Mouse (Mus musculus): Measurements from ENCODE around the gene St6galnac3.

St6galnac3 gene

GRCm38 (mm10) chr3:153516848-153517247, 208.1 kb downstream of the St6galnac3 start:
- in situ Hi-C loops (cut with MboI, MseI), result loop anchor here (10.0 kb wide), 1 partner anchor 292 kb away; no protein-coding TSS in a partner anchor

DNA sequence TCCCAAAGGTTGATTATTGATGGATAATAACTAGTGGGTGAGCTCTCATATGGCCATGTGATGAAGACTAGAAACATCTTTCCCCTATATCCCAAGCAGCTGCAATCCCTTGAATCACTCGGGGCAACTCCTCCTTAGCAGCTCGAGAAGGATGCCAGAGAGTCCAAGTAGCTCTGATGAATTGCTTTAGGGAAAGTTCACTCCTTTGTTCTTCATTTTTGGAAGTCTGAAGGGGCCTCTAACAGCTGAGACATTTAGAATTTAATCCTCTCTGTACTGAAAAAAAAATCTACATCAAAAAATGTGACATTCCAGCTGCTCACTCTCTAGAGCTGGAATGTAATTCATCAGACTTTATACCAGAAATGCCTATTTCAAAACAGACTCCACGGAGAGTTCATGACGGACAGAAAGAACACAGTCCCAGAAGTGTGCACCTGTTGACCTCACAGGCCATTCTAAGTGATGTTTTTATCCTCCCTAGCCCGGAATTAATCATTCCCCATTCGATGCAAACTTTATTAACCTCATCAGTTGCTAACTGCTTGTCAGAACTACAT, 211.4 kb downstream of the St6galnac3 start:
- in situ Hi-C loops (cut with MboI, MseI), result loop anchor here (10.0 kb wide), 1 partner anchor 289 kb away; no protein-coding TSS in a partner anchor

- in situ Hi-C loops (cut with MboI, MseI), result loop anchor here (10.0 kb wide), 1 partner anchor 288 kb away; no protein-coding TSS in a partner anchor
Measured at GRCm38 (mm10) chr3:153512545-153512944, 212.4 kb downstream of the St6galnac3 start.

DNA sequence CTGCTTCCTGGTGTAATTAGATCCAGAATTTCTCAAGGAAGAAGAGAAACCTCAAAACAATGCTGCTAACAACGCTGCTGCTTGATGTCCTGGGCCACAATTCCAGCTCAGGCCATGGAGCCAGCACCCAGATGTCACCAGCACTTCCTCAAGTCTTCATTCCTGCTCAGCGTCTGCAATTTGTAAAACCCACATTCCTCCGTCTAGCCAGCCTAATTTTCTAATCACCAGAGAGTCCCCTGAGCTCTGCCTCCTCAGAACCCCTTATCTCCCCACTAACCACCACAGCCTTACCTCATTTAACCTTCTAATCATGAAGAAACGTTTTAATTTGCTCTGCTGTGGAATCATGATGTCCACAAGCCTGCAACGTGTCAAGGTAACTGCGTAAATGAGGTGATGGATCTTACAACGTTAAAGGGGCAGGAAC, 213.8 kb downstream of the St6galnac3 start:
- in situ Hi-C loops (cut with MboI, MseI), result loop anchor here (10.0 kb wide), 1 partner anchor 286 kb away; no protein-coding TSS in a partner anchor

- in situ Hi-C loops (cut with MboI, MseI), result loop anchor here (10.0 kb wide), 1 partner anchor 285 kb away; no protein-coding TSS in a partner anchor
Measured at GRCm38 (mm10) chr3:153510048-153510630, 214.8 kb downstream of the St6galnac3 start.

GRCm38 (mm10) chr3:153509643-153510042, 215.3 kb downstream of the St6galnac3 start:
- in situ Hi-C loops (cut with MboI, MseI), result loop anchor here (10.0 kb wide), 1 partner anchor 285 kb away; no protein-coding TSS in a partner anchor

DNA sequence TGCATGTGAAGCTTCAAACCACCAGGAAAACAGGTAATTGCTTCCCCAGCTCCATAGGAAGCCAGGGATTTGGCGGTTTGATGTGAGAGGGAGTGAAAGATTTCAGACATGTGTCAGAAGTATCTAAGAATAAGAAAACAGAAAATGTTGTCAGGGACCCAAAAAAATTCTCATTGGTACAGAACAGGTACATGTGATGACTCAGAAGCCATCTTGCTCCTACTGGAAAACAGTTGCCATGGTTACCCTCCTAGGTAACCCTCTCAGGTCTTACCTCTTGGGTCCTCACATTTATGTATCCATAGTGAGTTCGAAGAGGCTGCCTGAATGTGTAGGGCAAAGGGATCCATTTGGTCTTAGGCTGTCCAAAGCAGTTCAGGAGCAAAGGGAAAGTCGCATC, 215.9 kb downstream of the St6galnac3 start:
- in situ Hi-C loops (cut with MboI, MseI), result no loop called here

DNA sequence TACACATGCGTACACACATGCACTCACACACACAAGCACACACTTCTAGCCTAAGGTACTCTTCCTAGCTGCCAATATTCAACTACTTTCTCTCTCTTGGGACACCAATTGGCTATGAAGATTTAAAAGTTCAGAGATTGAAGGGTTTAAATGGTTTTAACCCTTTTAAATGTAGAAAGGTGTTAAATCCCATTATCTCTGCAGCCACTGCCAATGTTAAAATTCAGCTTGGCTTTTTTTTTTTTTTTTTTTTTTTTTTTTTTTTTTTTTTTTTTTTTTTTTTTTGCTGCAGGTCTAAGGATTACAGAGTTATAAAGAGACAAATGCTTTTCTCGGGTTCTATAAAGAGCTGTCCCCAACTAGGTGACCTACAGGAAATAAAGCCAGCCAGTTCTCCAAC, 216.4 kb downstream of the St6galnac3 start:
- in situ Hi-C loops (cut with MboI, MseI), result no loop called here

GRCm38 (mm10) chr3:153507599-153507998, 217.4 kb downstream of the St6galnac3 start:
- in situ Hi-C loops (cut with MboI, MseI), result no loop called here

- in situ Hi-C loops (cut with MboI, MseI), result no loop called here
Measured at GRCm38 (mm10) chr3:153502488-153502887, 222.5 kb downstream of the St6galnac3 start.

GRCm38 (mm10) chr3:153501333-153501877, 223.6 kb downstream of the St6galnac3 start:
- in situ Hi-C loops (cut with MboI, MseI), result no loop called here

- in situ Hi-C loops (cut with MboI, MseI), result no loop called here
Measured at GRCm38 (mm10) chr3:153492986-153493385, 232.0 kb downstream of the St6galnac3 start.

DNA sequence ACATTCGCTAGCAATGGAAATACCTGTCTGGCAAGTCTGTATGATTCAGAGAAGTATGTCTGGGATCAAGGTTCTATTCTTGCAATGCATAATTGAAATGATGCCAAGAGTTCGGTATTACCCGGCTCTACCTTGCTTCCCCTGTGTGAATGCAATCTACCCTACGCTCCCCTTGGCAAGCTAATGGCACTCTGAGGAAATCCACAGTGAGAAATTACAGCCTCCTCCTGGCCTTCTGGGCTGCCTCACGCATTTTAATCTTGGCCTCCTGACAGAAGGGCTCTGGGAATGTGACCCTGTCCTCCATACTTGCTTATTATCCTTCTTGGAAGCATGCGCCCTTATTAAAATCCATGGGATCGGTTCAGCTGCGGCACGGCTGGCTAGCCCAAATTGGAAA, 235.3 kb downstream of the St6galnac3 start:
- in situ Hi-C loops (cut with MboI, MseI), result no loop called here

- in situ Hi-C loops (cut with MboI, MseI), result no loop called here
Measured at GRCm38 (mm10) chr3:153488931-153489330, 236.0 kb downstream of the St6galnac3 start.

GRCm38 (mm10) chr3:153485176-153485575, 239.8 kb downstream of the St6galnac3 start:
- in situ Hi-C loops (cut with MboI, MseI), result no loop called here

GRCm38 (mm10) chr3:153484701-153485100, 240.3 kb downstream of the St6galnac3 start:
- in situ Hi-C loops (cut with MboI, MseI), result no loop called here

DNA sequence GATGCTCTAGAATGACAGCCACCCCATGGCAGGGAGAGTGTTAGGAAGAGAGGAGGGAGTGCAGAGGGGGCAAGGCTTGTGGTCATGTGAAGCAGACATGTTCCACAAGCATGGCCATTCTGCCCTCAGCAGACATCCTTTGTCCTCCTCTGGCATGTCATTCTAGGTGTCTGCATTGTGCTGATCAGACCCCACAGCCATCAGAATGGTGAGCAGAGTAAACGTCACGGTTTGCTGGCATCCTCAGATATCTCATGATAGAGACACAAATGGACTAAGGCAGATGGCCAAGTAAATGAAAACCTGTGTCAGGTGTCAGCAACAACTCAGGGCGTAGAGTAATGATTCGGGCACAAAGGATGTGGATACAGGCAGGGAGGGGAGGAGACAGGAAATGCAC, 241.3 kb downstream of the St6galnac3 start:
- in situ Hi-C loops (cut with MboI, MseI), result no loop called here

DNA sequence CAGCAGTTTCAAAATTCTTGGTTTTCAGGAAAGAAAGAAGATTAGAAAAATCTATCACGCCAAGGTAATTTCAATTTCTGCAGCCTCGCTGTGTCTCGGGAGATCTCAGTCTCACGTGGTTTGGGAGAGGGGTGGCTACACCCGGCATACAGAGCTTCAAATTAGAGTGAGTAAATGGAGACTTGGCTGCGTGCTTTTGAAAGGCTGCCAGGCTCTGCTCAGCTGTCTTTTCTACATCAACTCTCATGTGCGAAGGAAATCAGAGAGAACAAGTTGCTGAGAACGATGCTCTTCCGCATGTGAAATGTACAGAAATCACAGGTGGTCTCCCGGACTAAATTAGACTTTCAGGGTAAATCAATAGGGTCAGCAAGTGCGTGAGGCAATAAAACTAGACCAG, 242.9 kb downstream of the St6galnac3 start:
- in situ Hi-C loops (cut with MboI, MseI), result no loop called here

- in situ Hi-C loops (cut with MboI, MseI), result no loop called here
Measured at GRCm38 (mm10) chr3:153481012-153481411, 244.0 kb downstream of the St6galnac3 start.

DNA sequence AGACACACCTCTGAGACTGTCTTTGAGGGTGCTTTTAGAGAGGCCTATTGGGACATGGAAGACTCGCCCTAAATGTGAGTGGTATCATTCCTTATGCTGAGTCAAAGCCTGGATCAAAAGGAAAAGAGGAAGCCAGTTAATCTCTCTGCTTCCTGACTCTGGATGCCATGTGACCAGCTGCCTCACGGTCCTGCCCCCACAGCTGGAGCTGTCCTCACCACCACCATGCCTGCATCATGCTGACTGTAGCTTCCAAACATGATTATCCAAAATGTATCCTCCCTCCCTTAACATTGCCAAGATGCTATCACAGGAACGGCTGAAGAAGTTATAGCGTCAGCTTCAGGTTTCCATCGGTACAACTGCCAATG, 244.4 kb downstream of the St6galnac3 start:
- in situ Hi-C loops (cut with MboI, MseI), result no loop called here

DNA sequence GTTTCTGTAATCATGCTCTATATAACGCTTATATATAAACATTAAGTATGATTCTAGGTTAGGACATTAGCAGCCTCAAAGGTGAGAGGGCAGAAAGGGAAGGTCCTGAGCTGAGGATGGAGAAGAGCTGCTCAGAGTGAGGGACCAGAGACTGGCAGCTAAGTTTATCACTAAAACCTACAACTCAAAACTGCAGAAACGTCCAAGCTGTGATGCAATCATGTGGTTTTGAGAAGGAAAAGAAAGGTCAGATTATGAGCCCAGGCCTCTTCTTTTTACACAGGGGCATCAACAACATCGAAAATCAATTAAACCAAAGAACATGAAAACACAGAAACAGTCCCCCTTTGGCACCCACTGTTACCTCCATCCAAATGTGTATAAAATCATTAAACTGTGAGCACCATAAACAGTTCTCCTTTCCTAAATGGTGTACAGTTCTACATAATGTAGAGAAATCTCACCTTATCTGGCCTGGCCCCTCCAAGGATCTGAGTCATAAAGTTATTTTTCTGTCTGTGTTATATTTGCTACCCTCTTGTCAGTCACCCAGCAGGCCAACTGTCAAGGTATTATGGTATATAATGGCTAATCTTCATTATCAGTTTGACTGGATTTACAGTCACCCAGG, 244.9 kb downstream of the St6galnac3 start:
- in situ Hi-C loops (cut with MboI, MseI), result no loop called here

DNA sequence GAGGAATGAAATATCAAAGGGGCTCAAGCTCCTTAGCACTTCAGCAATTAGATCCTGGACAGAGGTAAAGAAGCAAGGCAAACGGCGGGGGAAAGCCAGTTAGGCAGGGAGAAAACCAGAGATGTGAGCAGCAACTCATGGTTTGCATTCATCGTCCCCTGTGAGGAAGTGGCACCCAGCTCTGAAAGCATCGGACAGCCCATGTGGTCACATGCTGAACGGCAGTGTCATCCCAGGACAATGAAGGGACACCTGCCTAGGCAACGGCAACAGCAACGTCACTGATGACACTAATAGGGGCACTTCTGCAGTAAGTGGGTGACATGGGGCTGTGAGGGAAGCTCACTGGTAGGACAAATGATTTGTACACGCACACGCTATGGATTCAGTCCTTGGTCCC, 249.1 kb downstream of the St6galnac3 start:
- in situ Hi-C loops (cut with MboI, MseI), result no loop called here

GRCm38 (mm10) chr3:153475461-153475860, 249.5 kb downstream of the St6galnac3 start:
- in situ Hi-C loops (cut with MboI, MseI), result no loop called here

Measured in regulatory T cell (primary cell).